Mouse (Mus musculus) ES-Bruce4 (cell line): ENCODE measurements at regions not wholly inside any gene's neighbourhood (a gene's known extent, or its start where the extent isn't known, plus 50 kb on each side); places are given as distances from the start of the nearest gene placed in this dataset.

Source experiments
- CTCF ChIP-seq: IDR thresholded peaks from one replicate; pipeline ENCODE4 v1.8.1; 2011; ENCODE audit warnings: low read depth, low read length
- EP300 ChIP-seq: IDR thresholded peaks from 2 replicates; pipeline ENCODE4 v1.6.1; 2011; ENCODE audit warnings: low read depth, low read length; ENCODE audit not compliant: insufficient read depth
- POLR2A ChIP-seq: IDR thresholded peaks from one replicate; pipeline ENCODE4 v1.8.1; 2011; ENCODE audit warnings: low read length; ENCODE audit not compliant: insufficient read depth

GRCm38 (mm10) chr10:111394421-111394820 lies 78.6 kb upstream of the Nap1l1 start:
- TF ChIP-seq CTCF (no peak), POLR2A (no peak), EP300 (no peak)
